Mouse (Mus musculus): Measurements from ENCODE around the gene Zfp949.

GRCm38 (mm10) chr9:88522569-88523334, 25.1 kb upstream of the Zfp949 start:
- peak; percentile 99 for TF ChIP-seq POLR2A (IDR thresholded peaks at IDR 0.05; ENCODE audit: insufficient read depth, low read length)
- TF ChIP-seq CTCF (IDR thresholded peaks at IDR 0.05; ENCODE audit: low read depth, low read length): no peak
- TF ChIP-seq EP300 (IDR thresholded peaks at IDR 0.05; ENCODE audit: insufficient read depth, low read depth, low read length): no peak

Data from ES-Bruce4 (cell line).